In genomic region chr10:80880131-80880641, GRCm38 (mm10) we compare ENCODE assay signal across 1 mouse cellular context.
TF ChIP-seq lines count a peak whose summit lies in the region.

No protein-coding gene starts in this region.

TF ChIP-seq in CH12.LX, 34 proteins besides CTCF, POLR2A, EP300 and RAD21 (continued from another document):
- TF ChIP-seq SMC3 (IDR thresholded peaks at IDR 0.05; ENCODE audit: low read depth, low read length) (peak; percentile 75), MXI1 (IDR thresholded peaks at IDR 0.05; ENCODE audit: low read depth, low read length) (no peak), TCF12 (IDR thresholded peaks at IDR 0.05; ENCODE audit: low read depth, low read length) (no peak), MAX (IDR thresholded peaks at IDR 0.05; ENCODE audit: low read length) (peak; percentile 94), USF2 (conservative IDR thresholded peaks at IDR 0.05; ENCODE audit: low read depth, low read length) (0 out of 2 replicates have a peak, but pooled peaks have one; percentile 29), JUND (conservative IDR thresholded peaks at IDR 0.05; ENCODE audit: low read depth, low read length) (no peak), MAZ (IDR thresholded peaks at IDR 0.05; ENCODE audit: low read depth, low read length) (no peak), ZNF384 (IDR thresholded peaks at IDR 0.05; ENCODE audit: low read depth, low read length) (no peak), ELF1 (IDR thresholded peaks at IDR 0.05; ENCODE audit: low read depth, low read length) (no peak), SIN3A (IDR thresholded peaks at IDR 0.05; ENCODE audit: low read length) (no peak), UBTF (IDR thresholded peaks at IDR 0.05; ENCODE audit: low read depth, low read length) (no peak), MYC (IDR thresholded peaks at IDR 0.05; ENCODE audit: low read depth, low read length) (peak; percentile 92), ZMIZ1 (IDR thresholded peaks at IDR 0.05; ENCODE audit: low read depth, low read length) (no peak), IRF4 (IDR thresholded peaks at IDR 0.05; ENCODE audit: low read depth, low read length) (no peak), JUN (IDR thresholded peaks at IDR 0.05; ENCODE audit: insufficient read depth, low read depth, low read length) (no peak), NRF1 (IDR thresholded peaks at IDR 0.05; ENCODE audit: low read depth, low read length) (no peak)
